Mouse (Mus musculus) mammary gland, adult 2 months (tissue): ENCODE data around the gene Olfr391-ps. TPM values are rescaled to one million over a fixed set of nuclear protein-coding genes. Genes with fewer than 3 reads are reported as not detected.

Source experiments
- polyA plus RNA-seq: library from polyadenylated mRNA; depleted of rRNA; stranded (reverse); fragments of >200 nt; gene quantifications from 2 replicates; pipeline ENCODE4 v1.2.3, GENCODE M21; 2012; ENCODE audit warnings: low replicate concordance; rRNA removed

Olfr391-ps gene
- polyA plus RNA-seq = not detected in 2 replicates

DNA sequence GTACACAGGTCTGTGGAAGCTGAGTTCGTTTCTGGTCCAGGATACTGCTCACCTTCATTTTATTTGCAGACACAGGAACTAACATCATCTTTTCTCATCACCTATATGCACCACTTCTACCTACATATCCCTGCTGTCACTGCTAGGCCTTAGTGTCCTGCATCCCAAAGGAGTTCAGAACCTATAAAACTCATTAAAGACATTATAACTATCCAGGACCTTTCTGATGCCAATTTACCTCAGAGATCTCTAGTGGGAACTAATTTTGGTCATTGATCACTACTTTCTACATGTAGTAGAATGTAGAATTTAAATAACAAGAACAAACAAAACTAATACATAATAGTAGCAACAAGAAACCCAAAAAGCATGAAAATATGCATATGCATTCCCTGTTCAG is at the start of gene Olfr391-ps:
Gene Olfr391-ps, minus strand, starts transcription at position 101 of the 400 bp plus-strand sequence.

DNA sequence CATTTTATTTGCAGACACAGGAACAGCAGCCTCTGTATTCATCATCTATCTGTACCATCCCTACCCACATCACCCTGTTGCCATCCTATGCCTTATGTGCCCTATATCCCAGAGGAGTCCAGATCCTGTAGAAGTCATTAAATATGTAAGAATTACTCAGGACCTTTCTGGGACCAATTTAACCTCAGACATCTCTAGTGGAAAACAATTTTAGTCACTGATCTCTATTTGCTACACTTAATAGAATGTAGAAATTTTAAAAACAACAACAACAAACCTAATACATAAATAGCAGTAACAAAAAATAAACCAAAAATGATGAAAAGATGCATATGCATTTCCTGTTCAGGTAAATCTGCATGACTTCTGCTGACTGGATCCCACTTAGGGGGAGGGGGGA is 48.5 kb upstream of the Olfr391-ps start, which contains the start of gene Olfr393:
Gene Olfr393, minus strand, starts transcription at position 101 of the 400 bp plus-strand sequence.

DNA sequence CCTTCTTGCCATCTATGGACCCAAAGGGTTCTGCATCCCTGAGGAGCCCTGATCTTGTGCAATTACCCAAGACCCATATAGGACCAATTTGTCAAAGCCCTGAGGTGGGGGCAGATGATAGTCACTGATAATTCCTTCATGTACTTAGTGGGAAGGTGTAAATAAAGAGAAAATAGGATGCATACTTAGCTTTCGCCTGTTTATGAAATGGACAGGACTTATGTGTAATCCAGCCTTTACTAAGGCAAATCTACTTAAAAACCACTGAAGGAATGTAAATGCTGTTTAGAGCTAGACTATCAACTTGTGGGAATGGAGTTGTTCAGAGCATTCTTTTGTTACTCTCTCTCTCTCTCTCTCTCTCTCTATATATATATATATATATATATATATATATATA is 14.1 kb upstream of the Olfr391-ps start, which contains the start of gene Olfr392:
Gene Olfr392, minus strand, starts transcription at position 101 of the 400 bp plus-strand sequence.

DNA sequence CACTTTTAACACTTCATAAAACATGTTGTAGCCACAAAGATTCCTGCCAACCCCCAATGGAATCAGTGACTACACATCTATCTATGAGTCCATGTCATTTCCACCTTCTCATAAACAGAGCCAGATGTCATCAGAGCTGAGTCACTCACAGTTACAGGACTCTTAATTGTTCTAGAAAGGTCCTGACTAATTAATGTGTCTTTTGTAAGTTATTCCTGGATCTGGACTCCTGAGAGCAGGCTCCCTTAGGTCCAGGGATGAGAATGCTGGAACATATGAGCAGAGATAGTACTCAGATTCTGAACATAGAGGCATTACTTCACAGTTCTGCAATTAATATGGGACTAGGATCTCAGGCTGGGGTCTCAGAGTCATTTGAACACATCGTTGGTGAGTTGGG is 20.2 kb downstream of the Olfr391-ps start, which contains the start of gene Olfr390:
Gene Olfr390, plus strand, starts transcription at position 301 of the 400 bp plus-strand sequence.

DNA sequence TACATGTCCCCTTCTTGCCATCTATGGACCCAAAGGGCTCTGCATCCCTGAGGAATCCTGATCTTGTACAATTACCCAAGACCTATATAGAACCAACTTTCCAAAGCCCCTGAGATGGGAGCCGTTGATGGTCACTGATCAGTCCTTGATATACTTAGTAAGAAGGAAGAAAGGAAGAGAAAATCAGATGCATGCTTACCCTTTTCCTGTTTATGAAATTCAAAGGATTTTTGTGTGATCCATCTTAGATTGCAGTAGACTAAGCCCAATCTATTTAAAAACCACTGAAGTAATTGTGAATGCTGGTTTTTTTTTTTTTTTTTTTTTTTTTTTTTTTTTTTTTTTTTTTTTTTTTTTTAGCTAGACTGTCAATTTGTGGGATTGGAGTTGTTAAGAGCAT is 22.2 kb downstream of the Olfr391-ps start, which contains the start of gene Olfr389:
Gene Olfr389, minus strand, starts transcription at position 101 of the 400 bp plus-strand sequence.

Other genes starting within 250 kb of the Olfr391-ps start
- not detected in 2 replicates for gene Olfr385, start 210.0 kb downstream of the Olfr391-ps start, polyA plus RNA-seq
- gene Olfr384, start 204.5 kb downstream of the Olfr391-ps start, polyA plus RNA-seq = not detected in 2 replicates
- gene Zfp735, start 114.3 kb downstream of the Olfr391-ps start, polyA plus RNA-seq = not detected in 2 replicates
- gene Olfr389, start 22.3 kb downstream of the Olfr391-ps start, polyA plus RNA-seq = not detected in 2 replicates
- not detected in 2 replicates for gene Olfr390, start 20.1 kb downstream of the Olfr391-ps start, polyA plus RNA-seq
- gene Olfr392, start 14.0 kb upstream of the Olfr391-ps start, polyA plus RNA-seq = not detected in 2 replicates
- gene Olfr393, start 48.4 kb upstream of the Olfr391-ps start, polyA plus RNA-seq = not detected in 2 replicates
- not detected in 2 replicates for gene Olfr394, start 87.7 kb upstream of the Olfr391-ps start, polyA plus RNA-seq
- not detected in 2 replicates for gene Olfr395, start 106.2 kb upstream of the Olfr391-ps start, polyA plus RNA-seq
- not detected in 2 replicates for gene Olfr23, start 133.6 kb upstream of the Olfr391-ps start, polyA plus RNA-seq
- not detected in 2 replicates for gene Olfr397, start 157.8 kb upstream of the Olfr391-ps start, polyA plus RNA-seq
- not detected in 2 replicates for gene Olfr398, start 187.4 kb upstream of the Olfr391-ps start, polyA plus RNA-seq